ENCODE assay signal across 9 mouse cellular contexts in genomic region chr4:119947232-119948162, GRCm38 (mm10).
DNase-seq lines count a peak whose midpoint lies in the region; ATAC-seq and TF ChIP-seq lines count a peak whose summit lies in the region.
"Had no signal": no experiment of that assay in that cellular context is flagged by ENCODE, and none has a peak within 500 bp of the region (broad histone marks: within the 10 kb centered on the region; RNA-seq: fewer than 3 reads in every experiment).

No protein-coding gene starts in this region.

- no peak overlapping the region for H3K4me3 ChIP-seq in limb, embryonic 12.5 days (replicated peaks)
- no peak overlapping the region for H3K4me3 ChIP-seq in limb, embryonic 10.5 days
- no peak overlapping the region for H3K4me3 ChIP-seq in intestine, embryonic 15.5 days (replicated peaks)
- peak overlapping the region; percentile 21; the same call in 1 of the 2 replicates for H3K4me3 ChIP-seq in thymus, adult 2 months (ENCODE audit: control insufficient read depth, insufficient read depth, low read length)

- no peaks in the 10 kb centered on the region for H3K27me3 ChIP-seq in limb, embryonic 12.5 days
- H3K27me3 ChIP-seq in limb, embryonic 10.5 days (ENCODE audit: low read depth, poor library complexity, severe bottlenecking), result no peaks in the 10 kb centered on the region
- H3K27me3 ChIP-seq in intestine, embryonic 15.5 days (replicated peaks), result no peaks in the 10 kb centered on the region
- H3K27me3 ChIP-seq in thymus, adult 2 months (ENCODE audit: control insufficient read depth, insufficient read depth, low read length), result no peaks in the 10 kb centered on the region

- no peak for DNase-seq in limb, embryonic 10.5 days (ENCODE audit: low spot score)
- DNase-seq in ZHBTc4 (ENCODE audit: low read depth, low spot score), result peak; percentile 43
- peak; percentile 57 for DNase-seq in thymus, adult 2 months
- DNase-seq in adrenal gland, adult (ENCODE audit: inconsistent age in 2 of 2, low spot score in 1 of 2), result no peak
- no peak for DNase-seq in left cerebral cortex, postnatal 10 days (ENCODE audit: extremely low spot score in 1 of 2, low spot score in 2 of 2)
- no peak for DNase-seq in left cerebral cortex, postnatal 36 days (ENCODE audit: low spot score in 2 of 2)
- DNase-seq: retina, postnatal 1 day had no signal

- 68% methylated on average over 12 of the region's 12 CpGs for WGBS in limb, embryonic 12.5 days
- WGBS in limb, embryonic 10.5 days, result 80% methylated on average over 12 of the region's 12 CpGs
- 52% methylated on average over 12 of the region's 12 CpGs for WGBS in intestine, embryonic 15.5 days
- 21% methylated on average over 12 of the region's 12 CpGs for WGBS in thymus, adult 2 months

- no peaks in the 10 kb centered on the region; the same call in 1 of the 2 replicates for H3K9me3 ChIP-seq in limb, embryonic 12.5 days
- no peaks in the 10 kb centered on the region for H3K9me3 ChIP-seq in limb, embryonic 10.5 days (replicated peaks)
- H3K9me3 ChIP-seq in intestine, embryonic 15.5 days, result no peaks in the 10 kb centered on the region

- ATAC-seq in limb, embryonic 12.5 days (ENCODE audit: insufficient number of reproducible peaks, insufficient read depth, low FRiP score, low TSS enrichment, low read depth), result 0 out of 2 replicates have a peak, but pooled peaks have one; percentile 40
- peak; percentile 69 for ATAC-seq in intestine, embryonic 15.5 days

- no peak for TF ChIP-seq CTCF in thymus, adult 2 months (IDR thresholded peaks at IDR 0.05; ENCODE audit: borderline replicate concordance, control insufficient read depth, extremely low read depth, insufficient read depth, low read length, poor library complexity)

- no peaks in the 10 kb centered on the region for H3K36me3 ChIP-seq in limb, embryonic 12.5 days
- no peaks in the 10 kb centered on the region for H3K36me3 ChIP-seq in limb, embryonic 10.5 days
- H3K36me3 ChIP-seq in intestine, embryonic 15.5 days, result no peaks in the 10 kb centered on the region
- H3K36me3 ChIP-seq in thymus, adult 2 months (ENCODE audit: control insufficient read depth, insufficient read depth, low read length), result no peaks in the 10 kb centered on the region

- no peak overlapping the region for H3K4me2 ChIP-seq in limb, embryonic 12.5 days
- H3K4me2 ChIP-seq in intestine, embryonic 15.5 days (replicated peaks), result no peak overlapping the region

- H3K4me1 ChIP-seq in limb, embryonic 12.5 days (replicated peaks), result peaks cover 8% of the 10 kb centered on the region; the same call in 1 of the 2 replicates
- H3K4me1 ChIP-seq in limb, embryonic 10.5 days, result peaks cover 8% of the 10 kb centered on the region
- H3K4me1 ChIP-seq in intestine, embryonic 15.5 days (replicated peaks), result no peaks in the 10 kb centered on the region
- peaks cover 32% of the 10 kb centered on the region for H3K4me1 ChIP-seq in thymus, adult 2 months (replicated peaks; ENCODE audit: control insufficient read depth, insufficient read depth, low read length)

- TF ChIP-seq POLR2A in thymus, adult 2 months (IDR thresholded peaks at IDR 0.05; ENCODE audit: control insufficient read depth, extremely low read depth, insufficient read depth, low read length, poor library complexity), result no peak

- no peak overlapping the region for H3K9ac ChIP-seq in limb, embryonic 12.5 days (replicated peaks)
- H3K9ac ChIP-seq in intestine, embryonic 15.5 days, result no peak overlapping the region

- intact Hi-C loops in left cerebral cortex, postnatal 10 days (cut with DNase I), result no loop called here
- intact Hi-C loops in left cerebral cortex, postnatal 36 days (cut with DNase I), result loop anchor here (2.0 kb wide), 1 partner anchor 19 kb away; no protein-coding TSS in a partner anchor

- H3K27ac ChIP-seq in limb, embryonic 12.5 days, result no peak overlapping the region
- H3K27ac ChIP-seq in limb, embryonic 10.5 days, result no peak overlapping the region
- no peak overlapping the region for H3K27ac ChIP-seq in intestine, embryonic 15.5 days
- peak overlapping the region; percentile 38; the same call in 1 of the 2 replicates for H3K27ac ChIP-seq in thymus, adult 2 months (ENCODE audit: control insufficient read depth, insufficient read depth, low read length)

Comparison
In these comparisons a context has a peak if more than half of its experiments do, and no peak if none do; other contexts are left out.
1. DNase-seq: peak in ZHBTc4 (single experiment) and thymus, adult 2 months (single experiment); none in limb, embryonic 10.5 days (single experiment), adrenal gland, adult (0 of 2), left cerebral cortex, postnatal 10 days (0 of 2) and left cerebral cortex, postnatal 36 days (0 of 2).